Mouse (Mus musculus): ENCODE data around the gene Sox2.

DNA sequence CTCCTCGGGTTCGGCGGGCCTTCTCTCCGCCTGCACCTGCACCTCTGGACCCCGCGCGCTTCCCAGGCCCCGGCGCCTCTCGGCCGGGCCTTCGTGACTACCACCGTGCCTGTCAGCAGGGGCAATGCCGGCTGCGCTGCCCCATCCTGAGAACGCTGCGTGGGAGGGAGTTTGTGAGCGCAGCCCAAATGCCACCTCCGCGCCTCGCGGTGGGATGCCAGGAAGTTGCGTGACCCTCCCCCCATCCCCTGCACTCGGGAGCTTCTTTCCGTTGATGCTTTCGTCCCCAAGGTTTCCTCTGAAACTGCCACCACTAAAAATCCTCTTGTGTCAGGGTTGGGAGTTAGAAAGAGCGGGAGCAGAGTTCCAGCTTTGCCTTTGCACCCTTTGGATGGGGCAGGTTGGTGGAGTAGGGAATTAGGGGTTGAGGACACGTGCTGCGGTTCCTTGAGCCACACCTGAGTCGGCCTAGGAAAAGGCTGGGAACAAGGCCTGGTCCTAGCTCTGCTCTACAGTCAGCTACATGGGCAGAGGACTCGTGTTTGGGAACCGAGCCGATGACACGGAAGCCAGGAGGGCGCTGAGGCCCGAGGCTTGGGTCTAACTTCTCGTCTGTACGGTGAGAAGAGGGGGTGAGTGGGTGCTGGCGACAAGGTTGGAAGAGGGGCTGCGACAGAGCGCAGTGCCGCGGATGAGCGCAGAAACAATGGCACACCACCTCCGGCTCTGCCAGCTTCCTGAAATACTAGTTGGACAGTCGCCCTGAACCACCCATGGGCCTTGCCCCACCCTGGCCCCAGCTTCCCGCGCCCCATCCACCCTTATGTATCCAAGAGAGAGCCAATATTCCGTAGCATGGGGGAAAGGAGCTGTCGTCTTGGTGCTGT is 1.1 kb upstream of the Sox2 start:
- TF ChIP-seq CTCF (conservative IDR thresholded peaks at IDR 0.05; ENCODE audit: low read length): no peak
- TF ChIP-seq POU5F1 (IDR thresholded peaks at IDR 0.05; ENCODE audit: borderline replicate concordance, low read length): no peak
